Mouse (Mus musculus): ENCODE data around the gene Esr1. TPM values are rescaled to one million over a fixed set of nuclear protein-coding genes. Genes with fewer than 3 reads are reported as not detected.
"Not testable (repeated sequence)": the region's sequence is repeated elsewhere in the genome, so short reads cannot be mapped to it uniquely, and the experiment has no call there.

The Esr1 gene
- polyA plus RNA-seq, 1 experiment from 2014 or later: 0.93 TPM

GRCm38 (mm10) chr10:4671876-4672275 lies 60.5 kb downstream of the Esr1 start:
- Histone ChIP-seq H3K36me3 (ENCODE audit: control insufficient read depth, insufficient read depth, low read length) (no peaks in the 10 kb centered on the region), H3K9me3 (ENCODE audit: control insufficient read depth, low read length) (no peaks in the 10 kb centered on the region), H3K4me3 (ENCODE audit: control insufficient read depth in 1 of 2, insufficient read depth in 1 of 2, low read depth in 1 of 2, low read length in 2 of 2) (no peak overlapping the region), H3K9ac (ENCODE audit: low read length) (no peak overlapping the region), H3K27me3 (ENCODE audit: control insufficient read depth, insufficient read depth, low read length) (no peaks in the 10 kb centered on the region), H3K4me2 (ENCODE audit: low read length) (no peak overlapping the region), H3K27ac (replicated peaks in 1 of 2; ENCODE audit: control insufficient read depth in 1 of 2, insufficient read depth in 1 of 2, low read depth in 2 of 2, low read length in 2 of 2) (no peak overlapping the region), H3K4me1 (ENCODE audit: control insufficient read depth in 2 of 2, insufficient read depth in 2 of 2, low read length in 2 of 2) (no peaks in the 10 kb centered on the region; a peak in 1 of 4 replicates)
- no peak for ATAC-seq (ENCODE audit: insufficient number of reproducible peaks, insufficient read depth, low FRiP score, low read depth)
- 75% methylated on average over 3 of the region's 3 CpGs for WGBS

GRCm38 (mm10) chr10:4673311-4673816 lies 62.0 kb downstream of the Esr1 start:
- Histone ChIP-seq H3K27ac (replicated peaks in 1 of 2; ENCODE audit: control insufficient read depth in 1 of 2, insufficient read depth in 1 of 2, low read depth in 2 of 2, low read length in 2 of 2) (no peak overlapping the region), H3K36me3 (ENCODE audit: control insufficient read depth, insufficient read depth, low read length) (no peaks in the 10 kb centered on the region), H3K4me3 (ENCODE audit: control insufficient read depth in 1 of 2, insufficient read depth in 1 of 2, low read depth in 1 of 2, low read length in 2 of 2) (no peak overlapping the region), H3K9ac (ENCODE audit: low read length) (no peak overlapping the region), H3K9me3 (ENCODE audit: control insufficient read depth, low read length) (no peaks in the 10 kb centered on the region), H3K4me2 (ENCODE audit: low read length) (no peak overlapping the region), H3K27me3 (ENCODE audit: control insufficient read depth, insufficient read depth, low read length) (no peaks in the 10 kb centered on the region), H3K4me1 (ENCODE audit: control insufficient read depth in 2 of 2, insufficient read depth in 2 of 2, low read length in 2 of 2) (no peaks in the 10 kb centered on the region; a peak in 1 of 4 replicates)
- 78% methylated on average over 4 of the region's 4 CpGs for WGBS
- no peak for ATAC-seq (ENCODE audit: insufficient number of reproducible peaks, insufficient read depth, low FRiP score, low read depth)

GRCm38 (mm10) chr10:4674983-4675592 lies 63.7 kb downstream of the Esr1 start:
- H3K4me3 ChIP-seq (ENCODE audit: control insufficient read depth in 1 of 2, insufficient read depth in 1 of 2, low read depth in 1 of 2, low read length in 2 of 2): peak overlapping the region in 1 of 2 experiments; percentile 35; a peak in 2 of 4 replicates
- H3K4me1 ChIP-seq (ENCODE audit: control insufficient read depth in 2 of 2, insufficient read depth in 2 of 2, low read length in 2 of 2); H3K9ac ChIP-seq (ENCODE audit: low read length); H3K36me3 ChIP-seq (ENCODE audit: control insufficient read depth, insufficient read depth, low read length); ATAC-seq (ENCODE audit: insufficient number of reproducible peaks, insufficient read depth, low FRiP score, low read depth); H3K27me3 ChIP-seq (ENCODE audit: control insufficient read depth, insufficient read depth, low read length); H3K9me3 ChIP-seq (ENCODE audit: control insufficient read depth, low read length); H3K27ac ChIP-seq (replicated peaks in 1 of 2; ENCODE audit: control insufficient read depth in 1 of 2, insufficient read depth in 1 of 2, low read depth in 2 of 2, low read length in 2 of 2): not testable (repeated sequence)
- WGBS: 19% methylated on average over 14 of the region's 14 CpGs
- peak overlapping the region; percentile 54 for H3K4me2 ChIP-seq (ENCODE audit: low read length)

GRCm38 (mm10) chr10:4683106-4683505 lies 71.7 kb downstream of the Esr1 start:
- Histone ChIP-seq H3K27ac (replicated peaks in 1 of 2; ENCODE audit: control insufficient read depth in 1 of 2, insufficient read depth in 1 of 2, low read depth in 2 of 2, low read length in 2 of 2) (no peak overlapping the region), H3K36me3 (ENCODE audit: control insufficient read depth, insufficient read depth, low read length) (no peaks in the 10 kb centered on the region), H3K27me3 (ENCODE audit: control insufficient read depth, insufficient read depth, low read length) (no peaks in the 10 kb centered on the region), H3K9me3 (ENCODE audit: control insufficient read depth, low read length) (no peaks in the 10 kb centered on the region), H3K4me3 (ENCODE audit: control insufficient read depth in 1 of 2, insufficient read depth in 1 of 2, low read depth in 1 of 2, low read length in 2 of 2) (no peak overlapping the region), H3K9ac (ENCODE audit: low read length) (no peak overlapping the region), H3K4me2 (ENCODE audit: low read length) (no peak overlapping the region), H3K4me1 (ENCODE audit: control insufficient read depth in 2 of 2, insufficient read depth in 2 of 2, low read length in 2 of 2) (no peaks in the 10 kb centered on the region)
- WGBS: 75% methylated on average over 5 of the region's 5 CpGs
- ATAC-seq (ENCODE audit: insufficient number of reproducible peaks, insufficient read depth, low FRiP score, low read depth): no peak

GRCm38 (mm10) chr10:4683711-4684265 lies 72.4 kb downstream of the Esr1 start:
- Histone ChIP-seq H3K27me3 (ENCODE audit: control insufficient read depth, insufficient read depth, low read length) (no peaks in the 10 kb centered on the region), H3K4me3 (ENCODE audit: control insufficient read depth in 1 of 2, insufficient read depth in 1 of 2, low read depth in 1 of 2, low read length in 2 of 2) (no peak overlapping the region), H3K4me2 (ENCODE audit: low read length) (no peak overlapping the region), H3K36me3 (ENCODE audit: control insufficient read depth, insufficient read depth, low read length) (no peaks in the 10 kb centered on the region), H3K9ac (ENCODE audit: low read length) (no peak overlapping the region), H3K27ac (replicated peaks in 1 of 2; ENCODE audit: control insufficient read depth in 1 of 2, insufficient read depth in 1 of 2, low read depth in 2 of 2, low read length in 2 of 2) (no peak overlapping the region), H3K9me3 (ENCODE audit: control insufficient read depth, low read length) (no peaks in the 10 kb centered on the region), H3K4me1 (ENCODE audit: control insufficient read depth in 2 of 2, insufficient read depth in 2 of 2, low read length in 2 of 2) (no peaks in the 10 kb centered on the region)
- 78% methylated on average over 12 of the region's 12 CpGs for WGBS
- ATAC-seq (ENCODE audit: insufficient number of reproducible peaks, insufficient read depth, low FRiP score, low read depth): no peak

GRCm38 (mm10) chr10:4694336-4694865 lies 83.0 kb downstream of the Esr1 start:
- H3K9ac ChIP-seq (ENCODE audit: low read length): no peak overlapping the region
- no peaks in the 10 kb centered on the region for H3K4me1 ChIP-seq (ENCODE audit: control insufficient read depth in 2 of 2, insufficient read depth in 2 of 2, low read length in 2 of 2)
- WGBS: 75% methylated on average over 7 of the region's 7 CpGs
- H3K4me3 ChIP-seq (ENCODE audit: control insufficient read depth in 1 of 2, insufficient read depth in 1 of 2, low read depth in 1 of 2, low read length in 2 of 2): no peak overlapping the region
- no peaks in the 10 kb centered on the region for H3K36me3 ChIP-seq (ENCODE audit: control insufficient read depth, insufficient read depth, low read length)
- ATAC-seq (ENCODE audit: insufficient number of reproducible peaks, insufficient read depth, low FRiP score, low read depth): no peak
- H3K27me3 ChIP-seq (ENCODE audit: control insufficient read depth, insufficient read depth, low read length): no peaks in the 10 kb centered on the region
- H3K4me2 ChIP-seq (ENCODE audit: low read length): no peak overlapping the region
- no peaks in the 10 kb centered on the region for H3K9me3 ChIP-seq (ENCODE audit: control insufficient read depth, low read length)
- H3K27ac ChIP-seq (replicated peaks in 1 of 2; ENCODE audit: control insufficient read depth in 1 of 2, insufficient read depth in 1 of 2, low read depth in 2 of 2, low read length in 2 of 2): no peak overlapping the region

GRCm38 (mm10) chr10:4709915-4710314 lies 98.5 kb downstream of the Esr1 start:
- Histone ChIP-seq H3K27ac (replicated peaks in 1 of 2; ENCODE audit: control insufficient read depth in 1 of 2, insufficient read depth in 1 of 2, low read depth in 2 of 2, low read length in 2 of 2) (no peak overlapping the region), H3K4me2 (ENCODE audit: low read length) (peak overlapping the region; percentile 76), H3K4me1 (ENCODE audit: control insufficient read depth in 2 of 2, insufficient read depth in 2 of 2, low read length in 2 of 2) (peaks cover 5 to 9% of the 10 kb centered on the region in 2 experiments; a peak in 3 of 4 replicates), H3K9me3 (ENCODE audit: control insufficient read depth, low read length) (no peaks in the 10 kb centered on the region), H3K36me3 (ENCODE audit: control insufficient read depth, insufficient read depth, low read length) (no peaks in the 10 kb centered on the region), H3K4me3 (ENCODE audit: control insufficient read depth in 1 of 2, insufficient read depth in 1 of 2, low read depth in 1 of 2, low read length in 2 of 2) (peak overlapping the region; percentile 41 to 65), H3K27me3 (ENCODE audit: control insufficient read depth, insufficient read depth, low read length) (peaks cover 38% of the 10 kb centered on the region), H3K9ac (ENCODE audit: low read length) (peak overlapping the region; percentile 60)
- ATAC-seq (ENCODE audit: insufficient number of reproducible peaks, insufficient read depth, low FRiP score, low read depth): no peak
- 2% methylated on average over 15 of the region's 15 CpGs for WGBS
